Mouse (Mus musculus): ENCODE measurements around the gene Zfp143.

Gene Zfp143

DNA sequence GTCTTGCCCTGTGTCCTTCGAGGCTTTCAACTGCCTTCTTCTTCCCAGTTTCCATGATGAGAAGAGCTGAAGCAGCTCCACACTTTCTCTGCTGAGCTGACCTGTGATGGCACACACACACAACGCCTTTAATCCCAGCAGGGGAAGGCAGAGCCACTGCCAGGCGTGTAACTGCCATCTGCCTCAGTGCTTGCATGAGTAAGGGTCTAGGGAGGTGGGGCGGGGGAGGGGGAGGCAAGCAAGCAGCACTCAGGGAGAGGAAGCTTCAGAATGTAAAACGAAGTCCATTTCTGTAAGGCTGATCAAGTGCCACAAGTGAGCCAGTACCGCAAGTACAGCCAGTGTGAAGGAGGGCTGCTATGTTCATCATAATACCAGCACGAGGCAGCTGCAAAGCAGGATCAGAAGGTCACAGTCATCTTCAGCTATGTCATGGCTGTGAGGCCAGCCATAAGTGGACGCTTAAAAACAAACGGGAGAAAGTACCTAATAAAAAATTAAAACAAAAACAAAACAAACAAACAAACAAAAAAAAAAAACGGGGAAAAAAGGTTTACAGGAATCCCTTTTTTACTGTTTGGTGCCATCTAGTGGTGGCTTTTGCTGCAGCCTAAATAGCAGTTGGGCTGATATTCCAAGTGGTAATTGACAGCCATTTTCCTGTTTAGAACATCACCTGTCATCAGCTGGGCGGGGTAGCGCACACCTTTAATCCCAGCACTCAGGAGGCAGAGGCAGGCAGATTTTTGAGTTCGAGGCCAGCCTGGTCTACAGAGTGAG, 22.6 kb downstream of the Zfp143 start:
- Histone ChIP-seq H3K36me3 (ENCODE audit: insufficient read depth, low read length) (peaks cover 98% of the 10 kb centered on the region), H3K4me1 (replicated peaks; ENCODE audit: low read depth, low read length) (peaks cover 6% of the 10 kb centered on the region), H3K4me3 (replicated peaks; ENCODE audit: low read length) (0 out of 2 replicates have a peak overlapping the region, but pooled peaks have one; percentile 1), H3K9me3 (ENCODE audit: low read length) (no peaks in the 10 kb centered on the region), H3K27me3 (ENCODE audit: insufficient read depth, low read length) (no peaks in the 10 kb centered on the region)
- TF ChIP-seq CTCF (conservative IDR thresholded peaks at IDR 0.05; ENCODE audit: low read length) (peak; percentile 96), NANOG (IDR thresholded peaks at IDR 0.05; ENCODE audit: borderline replicate concordance, low read length) (no peak)

DNA sequence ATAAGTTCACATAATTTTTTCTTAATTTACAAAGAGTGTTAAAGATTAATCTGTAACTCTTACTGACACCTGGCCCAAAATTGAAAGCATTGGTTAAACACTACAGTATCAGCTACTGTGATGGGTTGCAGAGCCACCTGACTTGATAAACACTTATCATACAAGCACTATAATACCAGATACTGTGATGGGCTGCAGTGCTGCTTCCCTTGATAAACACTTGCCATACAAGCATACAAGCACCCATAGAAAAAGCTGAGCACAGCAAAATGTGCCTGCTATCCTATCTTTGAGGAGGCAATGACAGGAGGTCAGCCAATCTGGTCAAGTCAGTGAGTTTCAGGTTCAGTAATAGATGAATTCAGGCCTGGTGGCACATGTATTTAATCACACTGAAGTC, 24.2 kb downstream of the Zfp143 start:
- peaks cover 6% of the 10 kb centered on the region for H3K4me1 ChIP-seq (replicated peaks; ENCODE audit: low read depth, low read length)
- H3K36me3 ChIP-seq (ENCODE audit: insufficient read depth, low read length): peaks cover 98% of the 10 kb centered on the region
- no peak overlapping the region for H3K4me3 ChIP-seq (replicated peaks; ENCODE audit: low read length)
- no peaks in the 10 kb centered on the region for H3K9me3 ChIP-seq (ENCODE audit: low read length)
- TF ChIP-seq NANOG (IDR thresholded peaks at IDR 0.05; ENCODE audit: borderline replicate concordance, low read length) (no peak), POU5F1 (IDR thresholded peaks at IDR 0.05; ENCODE audit: borderline replicate concordance, low read length) (no peak), CTCF (conservative IDR thresholded peaks at IDR 0.05; ENCODE audit: low read length) (no peak)
- H3K27me3 ChIP-seq (ENCODE audit: insufficient read depth, low read length): no peaks in the 10 kb centered on the region

GRCm38 (mm10) chr7:110087914-110088313, 26.9 kb downstream of the Zfp143 start:
- TF ChIP-seq CTCF (conservative IDR thresholded peaks at IDR 0.05; ENCODE audit: low read length) (no peak), NANOG (IDR thresholded peaks at IDR 0.05; ENCODE audit: borderline replicate concordance, low read length) (no peak), POU5F1 (IDR thresholded peaks at IDR 0.05; ENCODE audit: borderline replicate concordance, low read length) (no peak)

GRCm38 (mm10) chr7:110091670-110092069, 30.7 kb downstream of the Zfp143 start:
- no peaks in the 10 kb centered on the region for H3K27me3 ChIP-seq (ENCODE audit: insufficient read depth, low read length)
- no peak for TF ChIP-seq POU5F1 (IDR thresholded peaks at IDR 0.05; ENCODE audit: borderline replicate concordance, low read length)
- no peak for TF ChIP-seq CTCF (conservative IDR thresholded peaks at IDR 0.05; ENCODE audit: low read length)
- peaks cover 100% of the 10 kb centered on the region for H3K36me3 ChIP-seq (ENCODE audit: insufficient read depth, low read length)
- H3K4me3 ChIP-seq (replicated peaks; ENCODE audit: low read length): no peak overlapping the region
- H3K4me1 ChIP-seq (replicated peaks; ENCODE audit: low read depth, low read length): peaks cover 11% of the 10 kb centered on the region
- H3K9me3 ChIP-seq (ENCODE audit: low read length): no peaks in the 10 kb centered on the region

More at GRCm38 (mm10) chr7:110087914-110088313, 26.9 kb downstream of the Zfp143 start:
- Histone ChIP-seq H3K27me3 (ENCODE audit: insufficient read depth, low read length) (no peaks in the 10 kb centered on the region), H3K9me3 (ENCODE audit: low read length) (no peaks in the 10 kb centered on the region), H3K36me3 (ENCODE audit: insufficient read depth, low read length) (peaks cover 98% of the 10 kb centered on the region), H3K4me3 (replicated peaks; ENCODE audit: low read length) (no peak overlapping the region), H3K4me1 (replicated peaks; ENCODE audit: low read depth, low read length) (peaks cover 6% of the 10 kb centered on the region)

DNA sequence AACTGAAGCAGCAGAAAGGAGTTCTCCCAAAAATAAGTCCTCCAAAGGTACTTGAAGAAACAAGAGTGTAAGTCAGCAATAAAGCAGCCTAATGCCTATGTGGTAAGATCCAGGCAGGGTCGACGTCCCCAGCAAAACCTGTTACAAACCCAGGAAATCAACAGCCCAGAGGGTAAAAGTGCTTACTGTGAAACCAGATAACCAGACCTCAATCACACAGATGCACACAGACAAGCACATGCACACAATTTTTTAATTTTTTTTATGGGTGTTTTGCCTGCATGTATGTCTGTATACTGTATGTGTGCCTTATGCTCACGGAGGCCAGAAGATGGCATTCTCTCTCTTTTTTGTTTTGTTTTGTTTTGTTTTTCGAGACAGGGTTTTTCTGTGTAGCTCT, 35.3 kb downstream of the Zfp143 start:
- no peaks in the 10 kb centered on the region for H3K27me3 ChIP-seq (ENCODE audit: insufficient read depth, low read length)
- no peaks in the 10 kb centered on the region for H3K9me3 ChIP-seq (ENCODE audit: low read length)
- H3K4me1 ChIP-seq (replicated peaks; ENCODE audit: low read depth, low read length): peaks cover 52% of the 10 kb centered on the region
- H3K4me3 ChIP-seq (replicated peaks; ENCODE audit: low read length): no peak overlapping the region
- TF ChIP-seq POU5F1 (IDR thresholded peaks at IDR 0.05; ENCODE audit: borderline replicate concordance, low read length) (no peak), NANOG (IDR thresholded peaks at IDR 0.05; ENCODE audit: borderline replicate concordance, low read length) (no peak), CTCF (conservative IDR thresholded peaks at IDR 0.05; ENCODE audit: low read length) (no peak)
- H3K36me3 ChIP-seq (ENCODE audit: insufficient read depth, low read length): peaks cover 57% of the 10 kb centered on the region

DNA sequence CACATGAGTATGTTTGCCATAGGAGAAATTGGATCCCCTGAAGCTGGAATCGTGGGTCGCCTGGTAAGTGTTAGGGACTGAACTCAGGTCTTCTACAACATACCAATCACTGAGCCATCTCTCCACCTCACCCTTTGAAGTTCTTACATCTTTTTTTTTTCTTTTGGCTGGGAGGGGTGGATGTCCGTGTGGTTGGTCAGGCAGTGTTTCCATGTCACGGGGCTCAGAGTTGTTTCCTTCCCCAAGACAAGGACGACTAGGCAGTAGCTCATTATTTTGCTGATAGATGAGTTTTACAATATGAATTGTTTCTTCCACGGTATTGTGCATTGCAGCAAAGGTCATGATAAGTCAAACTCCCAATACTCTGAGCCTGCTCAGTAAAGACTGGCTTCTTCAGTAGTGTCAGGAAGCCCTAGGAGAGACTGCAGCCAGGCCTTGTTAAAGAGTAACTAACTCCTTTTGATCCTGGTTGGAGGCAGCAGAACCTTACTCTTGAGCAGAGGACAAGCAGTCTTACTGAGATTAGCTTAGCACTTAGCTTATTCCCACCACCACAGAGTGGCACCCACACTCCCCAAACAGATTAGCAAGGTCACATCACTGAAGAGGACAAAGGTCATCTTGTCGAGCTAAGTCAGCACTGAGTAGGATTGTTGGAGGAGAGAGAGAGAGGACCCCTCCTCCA, 36.2 kb downstream of the Zfp143 start:
- Histone ChIP-seq H3K36me3 (ENCODE audit: insufficient read depth, low read length) (peaks cover 48% of the 10 kb centered on the region), H3K9me3 (ENCODE audit: low read length) (no peaks in the 10 kb centered on the region), H3K27me3 (ENCODE audit: insufficient read depth, low read length) (no peaks in the 10 kb centered on the region), H3K4me1 (replicated peaks; ENCODE audit: low read depth, low read length) (peaks cover 56% of the 10 kb centered on the region), H3K4me3 (replicated peaks; ENCODE audit: low read length) (peak overlapping the region; percentile 27; the same call in 1 of the 2 replicates)
- TF ChIP-seq NANOG (IDR thresholded peaks at IDR 0.05; ENCODE audit: borderline replicate concordance, low read length): no peak
- TF ChIP-seq POU5F1 (IDR thresholded peaks at IDR 0.05; ENCODE audit: borderline replicate concordance, low read length): no peak
- TF ChIP-seq CTCF (conservative IDR thresholded peaks at IDR 0.05; ENCODE audit: low read length): no peak

- Histone ChIP-seq H3K4me1 (replicated peaks; ENCODE audit: low read depth, low read length) (peaks cover 81% of the 10 kb centered on the region), H3K9me3 (ENCODE audit: low read length) (no peaks in the 10 kb centered on the region), H3K4me3 (replicated peaks; ENCODE audit: low read length) (peak overlapping the region; percentile 39), H3K36me3 (ENCODE audit: insufficient read depth, low read length) (peaks cover 12% of the 10 kb centered on the region), H3K27me3 (ENCODE audit: insufficient read depth, low read length) (no peaks in the 10 kb centered on the region)
- TF ChIP-seq POU5F1 (IDR thresholded peaks at IDR 0.05; ENCODE audit: borderline replicate concordance, low read length): no peak
Observed at GRCm38 (mm10) chr7:110100854-110101253, 39.8 kb downstream of the Zfp143 start.

- peak overlapping the region; percentile 39 for H3K4me3 ChIP-seq (replicated peaks; ENCODE audit: low read length)
- H3K9me3 ChIP-seq (ENCODE audit: low read length): no peaks in the 10 kb centered on the region
- peaks cover 77% of the 10 kb centered on the region for H3K4me1 ChIP-seq (replicated peaks; ENCODE audit: low read depth, low read length)
- no peaks in the 10 kb centered on the region for H3K27me3 ChIP-seq (ENCODE audit: insufficient read depth, low read length)
- no peak for TF ChIP-seq POU5F1 (IDR thresholded peaks at IDR 0.05; ENCODE audit: borderline replicate concordance, low read length)
- no peak for TF ChIP-seq CTCF (conservative IDR thresholded peaks at IDR 0.05; ENCODE audit: low read length)
- no peak for TF ChIP-seq NANOG (IDR thresholded peaks at IDR 0.05; ENCODE audit: borderline replicate concordance, low read length)
- peaks cover 8% of the 10 kb centered on the region for H3K36me3 ChIP-seq (ENCODE audit: insufficient read depth, low read length)
Observed at GRCm38 (mm10) chr7:110101266-110101665, 40.2 kb downstream of the Zfp143 start.

Data from E14TG2a.4 (cell line).